Mouse (Mus musculus) neural tube, embryonic 11.5 days (tissue): ENCODE data around the gene Me1. TPM values are rescaled to one million over a fixed set of nuclear protein-coding genes. Genes with fewer than 3 reads are reported as not detected.

Experiments
- ATAC-seq: fragments of 200-750 bp; cut with Nextera tagmentation; 2 replicates; pipeline ENCODE4 v1.8.0; 2017; ENCODE audit warnings: moderate number of reproducible peaks, mild to moderate bottlenecking, moderate TSS enrichment, moderate library complexity; ENCODE audit not compliant: insufficient read depth, low FRiP score, low TSS enrichment
- DNase-seq: peaks from one replicate; pipeline ENCODE4 v3.0.0-alpha.2; 2015; ENCODE audit warnings: low spot score
- H3K27ac ChIP-seq: fragments of 300-500 bp; sonication (generic); 2 replicates; pipeline ENCODE4 v1.5.1; 2014; ENCODE audit warnings: low read depth, mild to moderate bottlenecking, low read length
- H3K27me3 ChIP-seq: fragments of 300-500 bp; sonication (generic); 2 replicates; pipeline ENCODE4 v1.6.1; 2014; ENCODE audit warnings: mild to moderate bottlenecking, low read length, mixed read lengths; ENCODE audit not compliant: control insufficient read depth, insufficient read depth
- H3K36me3 ChIP-seq: fragments of 300-500 bp; sonication (generic); 2 replicates; pipeline ENCODE4 v1.6.1; 2014; ENCODE audit warnings: mild to moderate bottlenecking, low read length, moderate library complexity, mixed read lengths; ENCODE audit not compliant: control insufficient read depth, insufficient read depth
- H3K4me1 ChIP-seq: fragments of 300-500 bp; sonication (generic); 2 replicates; pipeline ENCODE4 v1.6.1; 2014; ENCODE audit warnings: low read length, mixed read lengths; ENCODE audit not compliant: control insufficient read depth, insufficient read depth
- H3K4me2 ChIP-seq: fragments of 300-500 bp; sonication (generic); 2 replicates; pipeline ENCODE4 v1.6.1; 2014; ENCODE audit warnings: low read depth, mild to moderate bottlenecking, moderate library complexity
- H3K4me3 ChIP-seq: fragments of 300-500 bp; sonication (generic); 2 replicates; pipeline ENCODE4 v1.5.1; 2014; ENCODE audit warnings: low read depth, low read length
- H3K9ac ChIP-seq: fragments of 300-500 bp; sonication (generic); 2 replicates; pipeline ENCODE4 v1.6.1; 2014; ENCODE audit warnings: mild to moderate bottlenecking, low read length
- H3K9me3 ChIP-seq: fragments of 300-500 bp; sonication (generic); 2 replicates; pipeline ENCODE4 v1.6.1; 2016; ENCODE audit warnings: low read length; ENCODE audit not compliant: control insufficient read depth
- WGBS: fragments of 180-500 bp; shearing (Covaris S2); extraction: QIAGEN DNeasy Blood & Tissue Kit; methylation state at CpG from one replicate; pipeline ENCODE4 v1.1.7; 2014; 5-methylcytosine and 5-hydroxymethylcytosine counted together
- polyA plus RNA-seq: library from polyadenylated mRNA; unstranded; fragments of >200 nt; fragmentation: Nextera tagmentation; extraction: Ambion mirVana; gene quantifications from 2 replicates; pipeline ENCODE4 v1.2.1, GENCODE M21; 2014

Me1 gene
- polyA plus RNA-seq, 1 experiment from 2014 or later = 15.8 TPM

DNA sequence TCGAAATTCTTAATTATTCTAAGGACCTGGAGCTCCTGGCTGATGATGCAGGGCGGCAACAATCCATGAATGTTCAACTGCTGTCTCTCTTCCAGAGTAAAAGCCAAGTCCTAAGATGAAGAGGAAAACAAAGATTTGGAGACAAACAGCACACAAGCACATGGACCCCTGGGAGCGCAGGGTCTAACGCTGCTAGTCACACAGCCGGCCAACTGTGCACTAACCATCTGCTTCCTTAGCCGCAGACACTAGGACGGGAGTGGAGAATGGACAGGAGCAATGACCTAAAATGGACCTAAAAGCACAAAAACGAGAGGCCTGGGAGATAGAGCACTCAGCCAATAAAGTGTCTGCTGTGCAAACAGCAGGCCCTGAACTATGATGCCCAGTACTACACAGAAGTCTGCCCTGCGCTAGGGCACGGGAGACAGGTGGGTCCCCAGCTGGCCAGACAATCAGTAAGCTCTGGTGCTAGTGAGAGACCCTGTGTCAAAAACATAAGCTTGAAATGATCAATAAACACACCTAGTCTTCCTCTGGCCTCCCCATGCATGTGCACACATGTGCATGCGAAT lies 15.8 kb downstream of the Me1 start:
- H3K27me3 ChIP-seq = no peaks in the 10 kb centered on the region
- DNase-seq = no peak
- 84% methylated on average over 11 of the region's 11 CpGs for WGBS
- no peak overlapping the region for H3K4me3 ChIP-seq
- ATAC-seq = no peak
- H3K27ac ChIP-seq = no peak overlapping the region
- no peaks in the 10 kb centered on the region for H3K36me3 ChIP-seq
- H3K4me2 ChIP-seq = no peak overlapping the region
- H3K4me1 ChIP-seq = no peaks in the 10 kb centered on the region
- no peak overlapping the region for H3K9ac ChIP-seq
- no peaks in the 10 kb centered on the region for H3K9me3 ChIP-seq

DNA sequence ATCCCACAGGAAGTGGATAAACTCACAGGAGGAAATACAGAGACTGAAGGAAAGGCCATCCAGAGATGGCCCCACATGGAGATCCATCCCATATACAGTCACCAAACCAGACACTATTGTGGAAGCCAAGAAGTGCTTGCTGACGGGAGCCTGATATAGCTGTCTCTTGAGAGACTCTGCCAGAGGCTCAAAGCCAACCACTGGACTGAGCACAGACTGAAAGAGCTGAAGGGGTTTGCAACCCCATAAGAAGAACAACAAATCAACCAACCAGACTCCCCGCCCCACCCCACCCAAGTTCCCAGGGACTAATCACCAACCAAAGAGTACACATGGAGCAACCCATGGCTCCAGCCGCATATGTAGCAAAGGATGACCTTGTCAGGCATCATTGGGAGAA lies 19.5 kb downstream of the Me1 start:
- Histone ChIP-seq H3K27me3 (no peaks in the 10 kb centered on the region), H3K4me2 (no peak overlapping the region), H3K36me3 (no peaks in the 10 kb centered on the region), H3K9ac (no peak overlapping the region), H3K9me3 (no peaks in the 10 kb centered on the region), H3K4me3 (no peak overlapping the region), H3K27ac (no peak overlapping the region), H3K4me1 (no peaks in the 10 kb centered on the region)
- ATAC-seq (no peak), DNase-seq (no peak)
- WGBS = 89% methylated on average over 3 of the region's 3 CpGs

DNA sequence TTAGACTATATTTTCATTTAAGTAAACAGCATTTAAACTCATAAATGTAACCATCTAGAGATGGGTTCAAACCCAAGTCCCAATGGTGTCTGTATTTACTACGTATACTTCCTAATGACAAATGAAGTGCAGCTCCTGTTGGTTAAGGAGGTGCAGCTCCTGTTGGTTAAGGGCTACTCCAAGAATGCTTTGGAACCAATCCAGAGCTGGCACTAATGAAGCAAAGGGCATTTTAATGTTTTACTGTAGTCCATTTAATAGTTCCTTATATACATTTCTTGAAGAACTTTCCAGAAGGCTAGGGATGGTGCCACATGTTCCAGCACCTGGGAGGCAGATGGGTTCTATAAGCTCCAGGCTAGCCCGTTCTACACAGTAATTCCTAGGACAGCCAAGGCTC lies 20.3 kb downstream of the Me1 start:
- 98% methylated on average over 2 of the region's 2 CpGs for WGBS

DNA sequence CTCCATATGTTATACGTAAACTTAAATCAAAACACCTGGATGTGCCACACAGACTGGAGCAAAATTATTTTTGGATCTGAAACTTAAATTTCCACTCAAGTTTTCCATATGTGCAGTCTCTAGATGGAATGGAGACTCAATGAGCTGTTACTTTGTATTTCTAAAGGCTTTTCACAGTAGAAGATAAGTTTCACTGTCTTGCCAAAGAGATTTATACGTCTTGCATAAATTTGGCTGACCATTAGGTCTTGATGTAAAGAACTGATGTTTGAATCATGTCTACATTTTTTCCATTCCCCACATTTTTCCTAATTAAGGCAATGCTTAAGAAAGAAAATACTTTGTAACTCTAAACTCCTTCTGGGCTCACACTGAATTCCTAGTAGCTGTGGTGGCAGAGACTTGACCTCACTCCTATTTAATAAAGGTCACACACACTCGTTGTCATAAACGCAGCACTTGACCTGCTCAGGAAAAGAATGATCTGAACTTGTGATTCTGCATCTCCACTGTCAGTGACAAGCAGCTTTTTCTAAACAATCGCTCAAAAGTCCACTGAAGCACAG lies 22.8 kb downstream of the Me1 start:
- Histone ChIP-seq H3K9ac (no peak overlapping the region), H3K27me3 (no peaks in the 10 kb centered on the region), H3K27ac (no peak overlapping the region), H3K9me3 (no peaks in the 10 kb centered on the region), H3K4me1 (no peaks in the 10 kb centered on the region), H3K4me3 (no peak overlapping the region), H3K36me3 (no peaks in the 10 kb centered on the region), H3K4me2 (no peak overlapping the region)
- ATAC-seq (no peak), DNase-seq (no peak)
- 78% methylated on average over 5 of the region's 5 CpGs for WGBS

More for the DNA sequence above, 20.3 kb downstream of the Me1 start:
- Histone ChIP-seq H3K9ac (no peak overlapping the region), H3K4me3 (no peak overlapping the region), H3K27ac (no peak overlapping the region), H3K4me2 (no peak overlapping the region), H3K27me3 (no peaks in the 10 kb centered on the region), H3K9me3 (no peaks in the 10 kb centered on the region), H3K4me1 (no peaks in the 10 kb centered on the region), H3K36me3 (no peaks in the 10 kb centered on the region)
- ATAC-seq (no peak), DNase-seq (no peak)

DNA sequence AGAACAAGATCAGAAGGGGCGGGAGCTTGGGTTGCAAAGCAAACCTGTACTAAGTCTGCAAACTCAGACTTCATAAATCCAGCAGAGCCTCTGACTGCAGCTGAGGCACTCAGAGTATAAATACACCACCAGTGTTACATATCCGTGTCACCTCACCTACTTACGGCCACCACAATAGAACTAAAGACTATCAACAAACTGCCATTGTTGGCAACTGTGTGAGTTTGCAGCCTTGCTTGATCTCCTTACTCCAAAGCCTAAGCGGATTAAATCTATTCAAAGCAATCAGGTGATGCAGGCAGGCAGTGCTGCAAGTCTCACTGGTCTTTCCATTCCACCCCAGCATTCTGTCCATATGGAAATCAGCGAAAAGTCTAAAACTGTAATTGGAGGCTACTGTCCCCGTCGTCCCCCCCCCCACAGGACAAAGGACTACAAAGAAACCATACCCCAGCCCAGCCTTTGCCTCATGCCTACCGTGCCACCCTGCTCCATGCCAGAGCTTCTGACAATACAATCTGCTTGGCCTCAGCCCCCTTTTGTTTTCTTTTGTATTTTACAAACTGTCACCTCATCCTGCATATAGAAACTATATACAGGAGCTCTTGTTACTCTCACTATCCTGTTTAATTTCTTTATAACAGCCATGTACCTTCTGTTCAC lies 27.0 kb downstream of the Me1 start:
- no peak for DNase-seq
- H3K9ac ChIP-seq = no peak overlapping the region
- H3K36me3 ChIP-seq = no peaks in the 10 kb centered on the region
- H3K27ac ChIP-seq = no peak overlapping the region
- no peak for ATAC-seq
- H3K4me2 ChIP-seq = no peak overlapping the region
- H3K4me1 ChIP-seq = no peaks in the 10 kb centered on the region
- no peaks in the 10 kb centered on the region for H3K27me3 ChIP-seq
- 54% methylated on average over 8 of the region's 8 CpGs for WGBS
- H3K9me3 ChIP-seq = no peaks in the 10 kb centered on the region
- no peak overlapping the region for H3K4me3 ChIP-seq

DNA sequence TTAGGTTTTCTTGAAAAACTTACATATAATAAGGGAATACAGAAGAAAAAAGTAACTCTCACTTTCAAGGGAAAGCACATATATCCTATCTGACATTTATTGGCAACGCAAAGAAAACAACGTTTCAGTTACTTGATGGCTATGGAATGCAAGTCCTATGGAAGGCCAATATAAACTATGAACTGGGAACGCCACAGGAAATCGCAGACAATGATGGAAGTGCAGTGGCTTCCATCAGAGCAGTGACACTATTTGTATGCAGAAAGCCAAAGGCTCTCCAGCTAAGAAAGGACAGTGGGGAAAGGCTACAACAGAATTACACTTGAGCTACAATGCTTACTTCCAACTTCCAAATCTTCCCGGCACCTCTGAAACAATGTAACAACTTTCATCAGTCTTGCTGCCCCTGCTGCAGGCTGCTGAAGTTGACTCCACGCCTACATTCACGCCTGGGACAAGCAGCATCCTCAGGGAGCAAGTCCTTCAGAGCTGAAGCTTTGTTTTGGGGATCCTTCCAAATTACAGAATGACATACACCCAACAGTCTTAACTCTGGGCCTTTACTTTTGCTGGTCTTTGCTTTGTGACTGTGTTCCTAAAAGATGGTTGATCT lies 28.5 kb downstream of the Me1 start:
- Histone ChIP-seq H3K4me1 (no peaks in the 10 kb centered on the region), H3K9ac (no peak overlapping the region), H3K4me2 (no peak overlapping the region), H3K27ac (no peak overlapping the region), H3K9me3 (no peaks in the 10 kb centered on the region), H3K4me3 (no peak overlapping the region), H3K27me3 (no peaks in the 10 kb centered on the region), H3K36me3 (no peaks in the 10 kb centered on the region)
- WGBS = 84% methylated on average over 7 of the region's 7 CpGs
- ATAC-seq (no peak), DNase-seq (no peak)

DNA sequence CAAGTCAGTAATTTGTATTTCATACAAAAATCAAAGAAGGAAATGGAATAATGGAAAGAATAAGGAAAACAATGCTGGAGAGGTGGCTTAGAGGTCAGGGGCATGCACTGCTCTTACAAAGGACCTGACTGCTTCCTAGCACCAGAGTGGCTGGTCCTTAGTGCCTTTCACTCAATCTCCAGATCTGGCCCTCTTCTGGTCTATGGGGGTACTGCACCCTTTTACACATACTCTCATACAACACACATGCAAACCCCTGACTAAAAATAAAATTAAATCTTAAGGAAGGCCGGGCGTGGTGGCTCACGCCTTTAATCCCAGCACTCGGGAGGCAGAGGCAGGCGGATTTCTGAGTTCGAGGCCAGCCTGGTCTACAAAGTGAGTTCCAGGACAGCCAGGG lies 34.1 kb downstream of the Me1 start:
- DNase-seq (no peak), ATAC-seq (no peak)
- Histone ChIP-seq H3K4me3 (no peak overlapping the region), H3K27me3 (no peaks in the 10 kb centered on the region), H3K27ac (no peak overlapping the region), H3K4me2 (no peak overlapping the region), H3K36me3 (no peaks in the 10 kb centered on the region), H3K9ac (no peak overlapping the region), H3K9me3 (no peaks in the 10 kb centered on the region), H3K4me1 (no peaks in the 10 kb centered on the region)
- WGBS = 95% methylated on average over 6 of the region's 6 CpGs

DNA sequence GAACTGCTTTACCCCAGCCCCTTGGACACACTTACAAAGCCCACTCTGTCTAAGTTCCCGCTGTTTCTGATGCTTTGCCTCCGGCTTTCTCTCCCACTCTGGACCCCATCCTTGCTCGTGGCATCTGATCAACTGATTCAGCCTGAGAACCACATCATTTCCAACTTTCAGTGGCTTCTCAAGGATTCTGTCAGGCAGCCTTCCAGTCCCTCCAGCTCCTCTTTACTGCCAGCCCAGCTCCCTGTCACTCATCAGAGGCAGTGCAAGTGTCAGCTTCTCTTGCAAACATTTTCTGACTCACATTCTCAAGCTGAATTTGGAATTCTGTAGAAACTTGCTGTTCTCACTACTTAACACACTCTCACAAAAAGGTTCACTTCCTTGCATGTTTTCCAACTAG lies 34.5 kb downstream of the Me1 start:
- no peaks in the 10 kb centered on the region for H3K9me3 ChIP-seq
- H3K27me3 ChIP-seq = no peaks in the 10 kb centered on the region
- no peak for DNase-seq
- no peak for ATAC-seq
- H3K4me3 ChIP-seq = no peak overlapping the region
- no peaks in the 10 kb centered on the region for H3K4me1 ChIP-seq
- H3K27ac ChIP-seq = no peak overlapping the region
- H3K9ac ChIP-seq = no peak overlapping the region
- 91% methylated on average over 3 of the region's 3 CpGs for WGBS
- H3K4me2 ChIP-seq = no peak overlapping the region
- no peaks in the 10 kb centered on the region for H3K36me3 ChIP-seq

DNA sequence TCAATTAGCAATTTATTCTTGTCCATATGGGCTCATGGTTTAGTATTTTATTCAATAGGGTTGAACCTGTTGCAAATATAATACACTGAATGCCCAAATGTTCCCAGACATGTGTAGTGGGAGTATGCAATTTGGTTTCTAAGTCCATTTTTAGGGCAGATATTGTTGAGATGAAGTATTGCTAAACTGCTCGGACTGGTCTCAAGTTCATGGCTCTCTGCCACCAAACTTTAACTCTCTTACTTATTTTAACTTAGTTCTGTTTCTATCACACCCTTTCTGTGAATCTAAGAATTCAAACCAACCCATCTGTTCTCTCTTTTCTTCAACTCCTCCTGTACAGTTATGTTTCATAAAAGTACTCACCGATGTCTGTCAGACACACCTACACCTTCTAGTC lies 35.4 kb downstream of the Me1 start:
- Histone ChIP-seq H3K4me1 (no peaks in the 10 kb centered on the region), H3K27ac (no peak overlapping the region), H3K4me3 (no peak overlapping the region), H3K4me2 (no peak overlapping the region), H3K9me3 (no peaks in the 10 kb centered on the region), H3K9ac (no peak overlapping the region), H3K36me3 (no peaks in the 10 kb centered on the region), H3K27me3 (no peaks in the 10 kb centered on the region)
- WGBS = 97% methylated on average over 2 of the region's 2 CpGs
- ATAC-seq (no peak), DNase-seq (no peak)
